Mouse (Mus musculus) kidney, adult 11 months (tissue): ENCODE results near the gene Agbl4.

ENCODE experiments used
- DNase-seq: peaks from one replicate; pipeline ENCODE4 v3.0.0; 2022

The Agbl4 gene

GRCm38 (mm10) chr4:111510129-111510528 is 1112.7 kb downstream of the Agbl4 start:
- no peak for DNase-seq

GRCm38 (mm10) chr4:111513921-111514320 is 1116.5 kb downstream of the Agbl4 start:
- DNase-seq: no peak

- DNase-seq: no peak
These were observed 1118.7 kb downstream of the Agbl4 start for GRCm38 (mm10) chr4:111516136-111516535.

GRCm38 (mm10) chr4:111517063-111517792 is 1119.8 kb downstream of the Agbl4 start:
- no peak for DNase-seq

GRCm38 (mm10) chr4:111518191-111518590 is 1120.7 kb downstream of the Agbl4 start:
- DNase-seq: no peak

- no peak for DNase-seq
These were observed 1121.8 kb downstream of the Agbl4 start for GRCm38 (mm10) chr4:111519267-111519666.

DNA sequence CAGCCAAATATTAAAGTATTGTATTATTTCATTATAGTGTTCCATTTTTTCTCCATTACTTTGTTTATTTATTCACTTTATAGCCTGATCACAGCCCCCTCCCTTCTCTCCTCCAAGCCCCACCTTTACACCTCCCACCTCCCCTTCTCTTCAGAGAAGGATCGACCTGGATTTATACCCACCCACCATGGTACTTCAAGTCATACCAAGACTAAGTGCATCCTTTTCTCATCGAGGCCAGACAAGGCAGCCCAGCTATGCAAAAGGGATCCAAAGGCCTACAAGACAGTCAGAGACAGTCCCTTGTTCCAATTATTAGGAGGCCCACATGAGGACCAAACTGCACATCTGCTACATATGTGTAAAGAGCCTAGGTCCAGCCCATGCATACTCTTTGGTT is 1122.5 kb downstream of the Agbl4 start:
- no peak for DNase-seq

DNA sequence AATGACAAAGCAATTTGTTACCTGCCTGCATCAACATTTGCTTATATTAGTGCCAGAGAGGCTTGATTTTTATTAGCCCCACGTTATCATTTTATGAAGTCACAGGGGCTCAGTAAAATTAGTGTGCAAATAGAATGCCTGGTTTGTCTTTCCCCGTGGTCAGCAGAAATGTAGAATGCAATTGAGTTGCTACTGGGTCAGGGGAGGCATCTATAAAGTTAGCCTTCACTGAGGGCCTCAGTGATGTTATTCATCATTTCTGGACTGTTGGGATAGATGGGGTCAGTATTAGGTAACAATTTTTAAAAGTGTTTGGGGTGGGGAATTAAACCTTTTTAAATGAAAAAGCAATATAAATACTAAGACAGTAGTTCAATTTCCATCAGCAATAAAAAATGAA is 1125.5 kb downstream of the Agbl4 start:
- DNase-seq: no peak

- no peak for DNase-seq
These were observed 1131.5 kb downstream of the Agbl4 start for GRCm38 (mm10) chr4:111528961-111529360.

DNA sequence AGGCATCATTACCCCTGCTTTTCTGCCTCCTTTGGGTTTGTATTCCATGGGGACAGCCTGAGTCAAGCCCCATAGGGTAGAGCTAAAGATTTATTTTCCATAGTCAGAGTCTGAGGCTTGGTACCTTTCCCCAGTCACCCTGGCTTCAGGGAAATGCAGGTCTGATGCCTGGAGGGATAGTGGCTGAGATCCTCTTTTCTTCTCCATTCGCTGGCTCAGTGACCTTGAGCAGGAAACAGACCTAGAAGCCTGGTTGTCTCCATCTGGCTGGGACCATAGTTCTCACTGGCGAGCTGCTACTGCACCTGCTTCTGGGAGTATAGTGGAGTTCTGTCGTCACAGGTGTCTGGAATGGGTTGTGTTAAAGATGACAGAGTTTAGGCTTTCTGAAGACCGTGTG is 1132.5 kb downstream of the Agbl4 start:
- no peak for DNase-seq

- no peak for DNase-seq
These were observed 1133.1 kb downstream of the Agbl4 start for GRCm38 (mm10) chr4:111530537-111530936.

DNA sequence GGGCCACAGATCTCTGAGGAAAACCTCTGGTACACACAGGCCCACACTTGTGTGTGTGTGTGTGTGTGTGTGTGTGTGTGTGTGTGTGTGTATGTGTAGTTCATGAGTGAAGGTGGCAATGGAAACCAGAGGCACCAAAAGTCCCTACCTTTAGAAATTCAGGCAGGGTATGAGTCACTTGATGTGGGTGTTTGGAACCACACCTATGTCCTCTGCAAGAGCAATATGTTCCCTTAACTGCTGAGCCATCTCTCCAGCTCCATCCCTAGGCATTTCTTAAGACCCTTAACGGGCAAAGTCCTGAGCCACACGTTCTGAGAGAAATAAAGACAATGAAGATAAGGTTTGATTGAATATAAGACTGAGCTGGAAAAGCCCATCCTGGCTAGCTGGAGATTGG is 1147.2 kb downstream of the Agbl4 start:
- DNase-seq: no peak

DNA sequence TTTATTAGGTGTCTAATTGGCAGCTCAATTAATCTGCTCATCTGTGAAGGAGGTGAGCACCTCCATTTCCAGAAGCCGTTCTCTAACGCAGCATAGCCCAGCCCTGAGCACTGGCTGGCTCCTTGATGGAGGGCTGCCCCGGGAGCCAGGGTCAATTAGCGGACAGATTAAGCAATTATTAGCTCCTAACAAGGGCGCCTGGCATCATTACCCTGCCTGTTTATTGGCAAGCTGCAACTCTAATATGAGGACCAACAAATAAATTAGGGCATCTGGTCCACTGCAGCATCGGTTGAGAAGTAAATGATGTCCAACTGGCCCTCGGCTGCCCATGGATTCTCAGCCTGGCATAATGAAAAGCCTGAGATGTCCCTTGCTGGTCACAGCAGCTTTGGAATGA is 1148.5 kb downstream of the Agbl4 start:
- DNase-seq: no peak

GRCm38 (mm10) chr4:111555426-111555825 is 1158.0 kb downstream of the Agbl4 start:
- DNase-seq: no peak

DNA sequence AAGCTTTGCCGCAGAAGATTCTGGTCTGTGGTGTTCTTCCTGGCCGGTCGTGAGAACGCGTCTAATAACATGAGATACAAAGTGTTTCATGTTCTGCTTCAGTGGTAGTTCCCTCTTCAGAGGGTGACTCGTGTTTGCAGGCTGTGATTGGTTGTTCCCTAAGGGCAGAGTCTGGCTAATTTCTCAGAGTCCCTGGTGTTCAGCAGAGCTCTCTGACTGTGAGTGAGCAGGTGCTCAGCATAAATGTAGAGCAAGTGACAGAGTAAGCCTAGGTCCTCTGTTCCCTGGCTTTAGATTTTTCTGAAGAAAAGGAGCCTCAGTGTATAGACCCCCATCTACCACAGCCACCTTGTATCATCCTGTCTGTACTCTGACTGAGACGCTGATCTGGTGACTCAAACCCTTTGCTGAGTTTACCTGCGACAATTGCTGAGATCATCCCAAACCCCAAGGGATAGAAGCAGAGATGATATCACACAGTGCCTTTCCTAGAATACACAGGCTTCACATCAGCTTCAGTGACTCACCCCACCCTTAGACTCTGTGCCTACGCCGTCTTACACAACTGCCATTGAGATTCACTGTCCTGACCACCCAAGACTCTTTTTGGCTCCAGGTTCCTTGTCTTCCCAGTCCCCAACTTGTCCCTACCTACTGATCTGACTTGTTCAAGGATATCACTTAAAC is 1179.8 kb downstream of the Agbl4 start:
- DNase-seq: no peak

GRCm38 (mm10) chr4:111579115-111579862 is 1181.8 kb downstream of the Agbl4 start:
- no peak for DNase-seq

DNA sequence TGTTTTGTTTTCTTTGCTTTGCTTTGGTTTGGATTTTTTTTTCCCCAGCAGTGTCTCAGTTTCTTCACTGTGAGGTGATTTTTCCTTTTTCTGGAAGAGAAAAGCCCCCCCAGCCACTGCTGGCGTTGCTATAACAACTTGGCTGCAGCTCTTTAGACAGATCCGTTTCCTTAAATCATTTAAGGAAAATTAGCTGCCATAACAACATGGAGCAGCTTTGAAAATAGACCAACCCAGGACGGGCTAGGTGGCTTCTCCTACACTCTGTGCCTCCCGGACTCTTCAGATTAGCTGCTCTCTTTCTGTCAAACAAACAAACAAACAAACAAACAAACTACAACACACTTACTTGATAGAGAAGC is 1182.4 kb downstream of the Agbl4 start:
- no peak for DNase-seq

- no peak for DNase-seq
These were observed 1182.8 kb downstream of the Agbl4 start for GRCm38 (mm10) chr4:111580239-111580638.

DNA sequence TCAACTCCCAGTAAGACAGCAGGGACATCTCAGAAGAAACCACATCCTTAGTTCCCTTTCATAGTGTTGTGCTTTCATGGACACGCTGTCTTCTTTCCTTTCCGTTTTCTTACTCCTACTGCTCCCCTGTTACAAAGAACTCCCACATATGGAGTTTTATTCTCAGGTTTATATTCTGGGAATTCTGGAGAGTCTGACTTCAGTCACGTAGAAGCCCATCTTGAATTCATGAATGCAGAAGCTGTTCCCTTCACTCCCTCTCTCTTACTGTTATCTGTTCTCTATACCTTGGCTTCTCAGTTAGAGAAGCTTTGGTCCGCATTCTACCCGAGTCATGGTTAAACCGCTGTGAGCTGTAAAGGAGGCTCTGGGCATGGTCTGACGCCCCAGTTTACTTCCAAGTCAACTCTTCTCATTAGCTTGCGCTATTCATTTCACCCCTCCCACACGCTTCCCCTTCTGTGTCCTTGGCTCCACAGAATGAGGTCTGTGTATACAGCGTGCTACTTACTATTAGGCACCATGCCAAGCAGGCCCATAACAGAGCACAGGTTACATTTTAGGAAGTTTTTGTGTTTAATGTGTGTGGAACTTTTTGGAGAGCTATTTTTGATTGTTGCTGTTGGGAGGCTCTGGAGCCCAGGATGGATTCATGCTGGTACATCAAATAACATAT is 1186.2 kb downstream of the Agbl4 start:
- DNase-seq: no peak

- DNase-seq: no peak
These were observed 1186.8 kb downstream of the Agbl4 start for GRCm38 (mm10) chr4:111584286-111584685.

GRCm38 (mm10) chr4:111588211-111588610 is 1190.8 kb downstream of the Agbl4 start:
- no peak for DNase-seq

DNA sequence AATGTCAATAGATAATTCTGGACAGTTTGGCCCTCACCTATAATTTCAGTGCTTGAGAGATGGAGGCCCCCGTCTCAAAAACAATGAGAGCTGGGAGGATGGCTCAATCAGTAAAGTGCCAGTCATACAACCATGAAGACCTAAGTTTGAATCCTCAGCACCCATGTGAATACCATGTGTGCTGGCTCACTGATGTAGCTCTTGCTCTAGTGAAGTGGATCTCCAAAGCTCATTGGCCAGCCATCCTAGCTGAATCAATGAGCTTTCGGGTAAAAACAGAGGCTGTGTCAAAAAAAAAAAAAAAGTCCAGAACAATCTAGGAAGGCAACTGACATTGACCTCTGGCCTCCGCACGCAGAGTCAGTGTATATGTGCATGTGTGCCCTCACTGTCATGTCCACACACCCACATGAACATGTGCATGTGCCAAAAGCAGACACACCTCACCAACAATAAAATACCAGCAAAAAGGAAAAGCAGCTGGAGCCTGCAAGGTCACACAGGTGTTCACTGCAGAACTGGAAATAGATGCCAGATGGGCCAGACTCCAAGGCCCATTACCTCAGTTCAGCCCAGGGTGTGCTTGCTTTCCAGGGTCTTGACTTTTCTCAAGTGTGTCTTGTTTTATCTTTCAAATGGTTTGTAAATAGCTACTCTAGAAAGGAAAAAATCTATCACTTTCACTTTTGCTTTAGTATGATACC is 1192.2 kb downstream of the Agbl4 start:
- no peak for DNase-seq
